Mouse (Mus musculus): ENCODE data around the gene Neo1. TPM values are rescaled to one million over a fixed set of nuclear protein-coding genes. Genes with fewer than 3 reads are reported as not detected.

Neo1 gene
- total and polyA plus RNA-seq, 3 experiments, result 0.85 to 2.1 (median 1.4) TPM

DNA sequence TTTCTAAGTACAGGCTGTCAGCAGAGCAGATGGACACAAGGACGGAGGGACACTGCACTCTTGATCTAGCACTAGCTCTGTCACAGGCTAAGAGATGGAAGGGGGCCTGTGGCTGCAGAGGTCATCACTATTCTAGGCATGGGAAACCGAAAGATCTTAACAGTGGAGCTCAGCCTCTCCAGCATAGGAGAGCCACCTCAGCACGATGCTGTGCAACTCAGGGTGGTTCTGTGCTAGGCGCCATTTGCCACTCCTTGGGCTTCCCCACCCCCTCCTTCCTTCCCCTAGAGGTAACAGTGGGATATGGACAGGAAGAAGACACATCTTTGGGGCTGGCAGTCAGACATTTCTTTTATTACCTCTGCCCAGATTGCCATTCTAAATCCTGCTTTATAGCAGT, 161.9 kb downstream of the Neo1 start:
- Histone ChIP-seq H3K4me1 (ENCODE audit: control insufficient read depth in 1 of 2, insufficient read depth in 2 of 2) (peaks cover 0 to 3% of the 10 kb centered on the region in 2 experiments; a peak in 1 of 4 replicates), H3K4me2 (ENCODE audit: insufficient read depth, low read depth, poor library complexity, severe bottlenecking) (no peak overlapping the region), H3K79me2 (replicated peaks; ENCODE audit: control insufficient read depth, extremely low read depth, insufficient read depth, poor library complexity, severe bottlenecking) (no peaks in the 10 kb centered on the region), H3K27me3 (replicated peaks) (no peaks in the 10 kb centered on the region), H3K9me3 (replicated peaks; ENCODE audit: low read length) (no peaks in the 10 kb centered on the region), H3K36me3 (replicated peaks in 1 of 2; ENCODE audit: control insufficient read depth in 1 of 2, insufficient read depth in 1 of 2, low read length in 1 of 2) (peaks cover 0 to 2% of the 10 kb centered on the region in 2 experiments), H3K27ac (ENCODE audit: insufficient read depth, low read depth) (no peak overlapping the region), H3K4me3 (replicated peaks in 1 of 3; ENCODE audit: low read depth in 2 of 3, low read length in 2 of 3, poor library complexity in 1 of 3) (no peak overlapping the region), H3K9ac (ENCODE audit: insufficient read depth, low read depth) (no peak overlapping the region)
- TF ChIP-seq ETS1 (conservative IDR thresholded peaks at IDR 0.05; ENCODE audit: low read depth, low read length) (no peak), CTCF (conservative IDR thresholded peaks at IDR 0.05 in 1 of 2, IDR thresholded peaks at IDR 0.05 in 1 of 2; ENCODE audit: low read depth in 2 of 2, low read length in 2 of 2) (no peak), SIN3A (IDR thresholded peaks at IDR 0.05; ENCODE audit: low read length) (no peak), ZKSCAN1 (IDR thresholded peaks at IDR 0.05; ENCODE audit: borderline replicate concordance, low read depth, low read length) (no peak), TBP (conservative IDR thresholded peaks at IDR 0.05; ENCODE audit: low read depth, low read length) (no peak), MXI1 (IDR thresholded peaks at IDR 0.05; ENCODE audit: low read depth, low read length) (no peak), RCOR1 (conservative IDR thresholded peaks at IDR 0.05; ENCODE audit: low read depth, low read length) (no peak), PAX5 (IDR thresholded peaks at IDR 0.05; ENCODE audit: low read length) (no peak), JUN (IDR thresholded peaks at IDR 0.05; ENCODE audit: insufficient read depth, low read depth, low read length) (no peak), POLR2AphosphoS2 (IDR thresholded peaks at IDR 0.05; ENCODE audit: low read depth, low read length) (no peak), CHD1 (IDR thresholded peaks at IDR 0.05; ENCODE audit: low read depth, low read length) (no peak), GABPA (IDR thresholded peaks at IDR 0.05; ENCODE audit: insufficient replicate concordance, low read depth, low read length) (no peak), MAX (IDR thresholded peaks at IDR 0.05; ENCODE audit: low read length) (no peak), POLR2A (IDR thresholded peaks at IDR 0.05; ENCODE audit: low read depth, low read length) (no peak), MAFK (IDR thresholded peaks at IDR 0.05; ENCODE audit: insufficient replicate concordance, low read length) (no peak)
- dilution Hi-C loops (cut with MboI; ENCODE audit: extremely low pct_ligation_motif_present, extremely low pct_unique_long_range_greater_than_20kb, low sequenced_read_pairs) (no loop called here), in situ Hi-C loops (cut with MboI; ENCODE audit: low pct_ligation_motif_present, low pct_unique_long_range_greater_than_20kb, low sequenced_read_pairs) (loop anchor here (5.0 to 10.0 kb wide), 2 partner anchors 167 to 330 kb away; no protein-coding TSS in a partner anchor)
- DNase-seq (ENCODE audit: extremely low read depth), result no peak

DNA sequence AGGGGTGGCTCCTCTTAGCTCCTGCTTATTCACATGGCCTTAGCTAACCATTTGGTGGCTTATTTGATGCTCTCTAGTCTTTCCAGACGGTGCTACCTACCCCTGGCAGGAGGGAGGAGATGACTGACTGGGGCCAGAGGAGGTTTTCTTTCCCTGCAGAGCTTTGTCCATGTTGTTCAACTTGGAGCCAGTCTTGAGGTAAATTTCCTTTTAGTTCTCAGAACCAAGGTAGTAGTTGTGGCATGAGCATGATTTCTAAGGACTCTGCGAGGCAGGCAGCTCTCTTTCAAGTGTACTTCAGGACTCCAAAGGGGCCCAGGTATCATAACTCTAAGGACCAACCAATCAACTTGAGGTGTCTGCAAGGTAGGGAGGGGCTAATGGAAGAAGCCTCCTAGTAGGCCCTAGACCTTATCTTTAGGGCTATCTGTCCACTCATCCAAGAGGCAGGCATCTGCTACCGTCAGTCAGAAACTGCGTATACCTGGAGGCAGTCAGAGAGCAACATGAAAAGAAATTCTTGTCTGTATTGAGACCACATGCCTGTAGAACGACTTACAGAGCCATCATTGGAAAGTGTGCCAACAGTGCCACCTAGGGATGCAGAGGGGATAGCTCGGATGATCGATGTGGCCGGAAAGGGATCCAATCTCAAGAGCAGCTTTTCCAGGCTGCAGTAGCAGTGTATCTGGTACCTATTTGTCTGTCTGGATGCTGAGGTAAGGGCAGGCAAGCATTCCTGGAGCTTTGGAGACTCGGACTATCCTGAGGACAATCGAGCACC, 162.5 kb downstream of the Neo1 start:
- dilution Hi-C loops (cut with MboI; ENCODE audit: extremely low pct_ligation_motif_present, extremely low pct_unique_long_range_greater_than_20kb, low sequenced_read_pairs) (no loop called here), in situ Hi-C loops (cut with MboI; ENCODE audit: low pct_ligation_motif_present, low pct_unique_long_range_greater_than_20kb, low sequenced_read_pairs) (loop anchor here (5.0 to 10.0 kb wide), 2 partner anchors 166 to 329 kb away; no protein-coding TSS in a partner anchor)
- peaks cover 0 to 2% of the 10 kb centered on the region in 2 experiments for H3K36me3 ChIP-seq (replicated peaks in 1 of 2; ENCODE audit: control insufficient read depth in 1 of 2, insufficient read depth in 1 of 2, low read length in 1 of 2)
- TF ChIP-seq CTCF (conservative IDR thresholded peaks at IDR 0.05 in 1 of 2, IDR thresholded peaks at IDR 0.05 in 1 of 2; ENCODE audit: low read depth in 2 of 2, low read length in 2 of 2), result peak; percentile 44 to 88; a peak in 3 of 4 replicates
- TF ChIP-seq RAD21 (IDR thresholded peaks at IDR 0.05; ENCODE audit: low read depth, low read length), result peak; percentile 92
- TF ChIP-seq ZKSCAN1 (IDR thresholded peaks at IDR 0.05; ENCODE audit: borderline replicate concordance, low read depth, low read length), result no peak
- no peak for TF ChIP-seq MAX (IDR thresholded peaks at IDR 0.05; ENCODE audit: low read length)
- peak; percentile 81 for TF ChIP-seq SMC3 (IDR thresholded peaks at IDR 0.05; ENCODE audit: low read depth, low read length)
- DNase-seq (ENCODE audit: extremely low read depth), result peak; percentile 69
- no peaks in the 10 kb centered on the region for H3K9me3 ChIP-seq (replicated peaks; ENCODE audit: low read length)
- no peaks in the 10 kb centered on the region for H3K79me2 ChIP-seq (replicated peaks; ENCODE audit: control insufficient read depth, extremely low read depth, insufficient read depth, poor library complexity, severe bottlenecking)
- peaks cover 0 to 3% of the 10 kb centered on the region in 2 experiments; a peak in 1 of 4 replicates for H3K4me1 ChIP-seq (ENCODE audit: control insufficient read depth in 1 of 2, insufficient read depth in 2 of 2)
- H3K4me3 ChIP-seq (replicated peaks in 1 of 3; ENCODE audit: low read depth in 2 of 3, low read length in 2 of 3, poor library complexity in 1 of 3), result no peak overlapping the region
- no peak overlapping the region for H3K9ac ChIP-seq (ENCODE audit: insufficient read depth, low read depth)
- H3K27ac ChIP-seq (ENCODE audit: insufficient read depth, low read depth), result no peak overlapping the region
- no peak overlapping the region for H3K4me2 ChIP-seq (ENCODE audit: insufficient read depth, low read depth, poor library complexity, severe bottlenecking)
- H3K27me3 ChIP-seq (replicated peaks), result no peaks in the 10 kb centered on the region
